Mouse (Mus musculus) embryonic fibroblast, embryonic 13.5 days (primary cell): ENCODE measurements around the gene Rab6a.

Experiments used
- CTCF ChIP-seq: IDR thresholded peaks from 2 replicates; pipeline ENCODE4 v1.5.1; 2011; ENCODE audit warnings: mild to moderate bottlenecking, control low read depth, low read length, moderate library complexity, borderline replicate concordance; ENCODE audit not compliant: insufficient read depth
- POLR2A ChIP-seq: IDR thresholded peaks from 2 replicates; pipeline ENCODE4 v1.6.1; 2011; ENCODE audit warnings: low read depth, mild to moderate bottlenecking, control low read depth, low read length, moderate library complexity

DNA sequence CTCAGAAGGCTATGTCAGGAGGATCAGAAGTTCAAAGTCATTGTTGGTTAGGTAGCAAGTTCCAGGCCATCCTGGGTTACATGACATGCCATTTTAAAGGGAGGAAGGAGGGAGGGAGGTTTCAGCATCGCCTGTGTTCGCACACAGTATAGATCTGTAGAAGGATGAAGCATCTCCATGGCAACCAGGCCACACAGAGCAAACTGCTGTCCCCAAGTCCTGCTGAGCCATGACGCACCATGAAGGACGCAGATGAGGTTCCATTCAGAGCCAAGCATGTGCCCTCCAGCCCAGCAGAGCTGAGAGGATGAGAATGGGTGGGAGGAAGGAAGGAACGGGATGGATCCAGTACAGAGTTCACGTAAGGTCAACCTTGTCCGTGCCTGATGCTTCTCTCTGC, 66.2 kb downstream of the Rab6a start:
- TF ChIP-seq POLR2A (no peak), CTCF (no peak)
